Mouse (Mus musculus) urinary bladder, postnatal 36 days (tissue): ENCODE data around the gene Bex6.
"Not testable (repeated sequence)": the region's sequence is repeated elsewhere in the genome, so short reads cannot be mapped to it uniquely, and the experiment has no call there.

Experiments used
- DNase-seq, 2 experiments: peaks; one replicate each; pipeline ENCODE4 v3.0.0; 2022; ENCODE audit warnings: low spot score in 2 of 2, mixed read lengths in 1 of 2

Gene Bex6

GRCm38 (mm10) chr16:32174340-32175005 is 5.2 kb upstream of the Bex6 start:
- DNase-seq = no peak

GRCm38 (mm10) chr16:32175029-32175428 is 4.6 kb upstream of the Bex6 start:
- DNase-seq = no peak

GRCm38 (mm10) chr16:32176896-32177686 is 2.5 kb upstream of the Bex6 start:
- no peak for DNase-seq

- DNase-seq = no peak
These were observed 6.4 kb downstream of the Bex6 start for GRCm38 (mm10) chr16:32186056-32186455.

GRCm38 (mm10) chr16:32189109-32189508 is 9.5 kb downstream of the Bex6 start:
- no peak for DNase-seq

GRCm38 (mm10) chr16:32190011-32190441 is 10.4 kb downstream of the Bex6 start:
- no peak for DNase-seq

- DNase-seq = no peak
These were observed 20.8 kb downstream of the Bex6 start for GRCm38 (mm10) chr16:32200256-32201003.

GRCm38 (mm10) chr16:32201004-32201325 is 21.3 kb downstream of the Bex6 start:
- DNase-seq = no peak

GRCm38 (mm10) chr16:32202681-32203080 is 23.1 kb downstream of the Bex6 start:
- peak; percentile 26 to 70 for DNase-seq

GRCm38 (mm10) chr16:32204902-32205301 is 25.3 kb downstream of the Bex6 start:
- DNase-seq = no peak

GRCm38 (mm10) chr16:32214156-32214555 is 34.5 kb downstream of the Bex6 start:
- DNase-seq = no peak

GRCm38 (mm10) chr16:32214804-32215576 is 35.4 kb downstream of the Bex6 start:
- DNase-seq = no peak

- DNase-seq = no peak
These were observed 42.2 kb downstream of the Bex6 start for GRCm38 (mm10) chr16:32221803-32222202.

- no peak for DNase-seq
These were observed 42.8 kb downstream of the Bex6 start for GRCm38 (mm10) chr16:32222399-32222798.

GRCm38 (mm10) chr16:32232050-32232449 is 52.4 kb downstream of the Bex6 start:
- DNase-seq = not testable (repeated sequence)
